Mouse (Mus musculus): ENCODE data around the gene Xrn2.

DNA sequence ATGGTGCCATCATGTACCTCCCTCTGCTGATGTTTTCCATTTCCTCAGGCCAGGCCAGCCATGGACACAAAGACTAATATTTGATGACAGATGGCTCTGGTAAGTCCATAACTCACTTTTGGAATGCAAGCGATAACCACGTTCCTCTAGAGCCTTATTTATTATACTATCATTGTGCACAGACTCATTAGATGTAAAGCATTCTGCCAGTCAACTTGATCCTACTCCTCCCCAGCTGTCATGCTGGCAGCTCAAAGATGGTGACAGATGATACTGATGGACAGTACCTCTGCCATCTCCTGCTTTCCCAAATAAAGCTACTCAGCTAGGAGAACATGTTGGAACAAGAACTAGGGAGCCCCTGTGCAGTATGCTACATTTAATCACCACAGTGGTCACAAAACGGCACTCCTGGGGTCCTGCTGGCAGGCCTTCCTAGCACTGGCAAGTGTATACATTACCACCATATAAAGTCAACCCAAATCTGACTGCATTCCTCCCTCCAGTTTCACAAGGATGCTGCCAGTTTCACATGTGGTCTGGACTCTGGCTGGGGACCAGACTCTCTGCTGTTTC lies 37.3 kb upstream of the Xrn2 start:
- no peak for TF ChIP-seq MAX (IDR thresholded peaks at IDR 0.05)
- TF ChIP-seq CTCF (IDR thresholded peaks at IDR 0.05; ENCODE audit: control insufficient read depth, insufficient read depth, insufficient read length), result no peak
- no peak for TF ChIP-seq MYOG (IDR thresholded peaks at IDR 0.05; ENCODE audit: control insufficient read depth, extremely low read depth, insufficient read length)
- TF ChIP-seq USF1 (IDR thresholded peaks at IDR 0.05; ENCODE audit: low read depth), result no peak
